Mouse (Mus musculus) E14TG2a.4 (cell line): ENCODE measurements around the gene Rin1.

Source experiments
- CTCF ChIP-seq: conservative IDR thresholded peaks from 2 replicates; pipeline ENCODE4 v1.5.1; 2014; ENCODE audit warnings: low read length
- NANOG ChIP-seq: IDR thresholded peaks from 2 replicates; pipeline ENCODE4 v1.6.1; 2014; ENCODE audit warnings: borderline replicate concordance, low read length, mixed read lengths
- POU5F1 ChIP-seq: IDR thresholded peaks from 2 replicates; pipeline ENCODE4 v1.6.1; 2014; ENCODE audit warnings: low read length, borderline replicate concordance

GRCm38 (mm10) chr19:5071545-5072369, 21.5 kb downstream of the Rin1 start:
- TF ChIP-seq CTCF (no peak), POU5F1 (no peak), NANOG (no peak)
